Mouse (Mus musculus): ENCODE measurements around the gene Pip5k1c. TPM values are rescaled to one million over a fixed set of nuclear protein-coding genes. Genes with fewer than 3 reads are reported as not detected.
A peak's percentile ranks its signal among the peaks of the same experiment; 100 is the strongest.

Gene Pip5k1c
- polyA plus RNA-seq, 1 experiment from 2014 or later: 14.7 TPM

GRCm38 (mm10) chr10:81289278-81289677 lies 3.5 kb upstream of the Pip5k1c start:
- WGBS (ENCODE audit: insufficient replicate concordance): 7% methylated on average over 7 of the region's 7 CpGs
- Histone ChIP-seq H3K4me2 (ENCODE audit: low read depth, low read length) (peak overlapping the region; percentile 8; the same call in 1 of the 2 replicates), H3K9me3 (replicated peaks; ENCODE audit: control insufficient read depth, low read length) (no peaks in the 10 kb centered on the region), H3K9ac (ENCODE audit: low read depth, low read length) (no peak overlapping the region), H3K4me3 (ENCODE audit: low read depth, low read length) (no peak overlapping the region), H3K4me1 (ENCODE audit: control insufficient read depth, low read depth, low read length) (peaks cover 60% of the 10 kb centered on the region), H3K27me3 (ENCODE audit: control insufficient read depth, insufficient read depth, low read depth, low read length) (peaks cover 17% of the 10 kb centered on the region), H3K27ac (ENCODE audit: low read length) (no peak overlapping the region), H3K36me3 (ENCODE audit: control insufficient read depth, insufficient read depth) (no peaks in the 10 kb centered on the region)
- ATAC-seq (ENCODE audit: low read depth): no peak

GRCm38 (mm10) chr10:81289811-81290210 lies 3.0 kb upstream of the Pip5k1c start:
- WGBS (ENCODE audit: insufficient replicate concordance): 57% methylated on average over 14 of the region's 14 CpGs
- H3K4me1 ChIP-seq (ENCODE audit: control insufficient read depth, low read depth, low read length): peaks cover 65% of the 10 kb centered on the region
- peaks cover 12% of the 10 kb centered on the region for H3K27me3 ChIP-seq (ENCODE audit: control insufficient read depth, insufficient read depth, low read depth, low read length)
- H3K27ac ChIP-seq (ENCODE audit: low read length): no peak overlapping the region
- no peak for ATAC-seq (ENCODE audit: low read depth)
- H3K9ac ChIP-seq (ENCODE audit: low read depth, low read length): no peak overlapping the region
- H3K9me3 ChIP-seq (replicated peaks; ENCODE audit: control insufficient read depth, low read length): no peaks in the 10 kb centered on the region
- no peak overlapping the region for H3K4me3 ChIP-seq (ENCODE audit: low read depth, low read length)
- no peaks in the 10 kb centered on the region for H3K36me3 ChIP-seq (ENCODE audit: control insufficient read depth, insufficient read depth)
- H3K4me2 ChIP-seq (ENCODE audit: low read depth, low read length): no peak overlapping the region

GRCm38 (mm10) chr10:81290698-81291460 lies 1.9 kb upstream of the Pip5k1c start:
- Histone ChIP-seq H3K4me1 (ENCODE audit: control insufficient read depth, low read depth, low read length) (peaks cover 65% of the 10 kb centered on the region), H3K27ac (ENCODE audit: low read length) (peak overlapping the region; percentile 63), H3K9ac (ENCODE audit: low read depth, low read length) (no peak overlapping the region), H3K27me3 (ENCODE audit: control insufficient read depth, insufficient read depth, low read depth, low read length) (peaks cover 1% of the 10 kb centered on the region), H3K9me3 (replicated peaks; ENCODE audit: control insufficient read depth, low read length) (no peaks in the 10 kb centered on the region), H3K36me3 (ENCODE audit: control insufficient read depth, insufficient read depth) (no peaks in the 10 kb centered on the region), H3K4me3 (ENCODE audit: low read depth, low read length) (no peak overlapping the region), H3K4me2 (ENCODE audit: low read depth, low read length) (0 out of 2 replicates have a peak overlapping the region, but pooled peaks have one; percentile 3)
- WGBS (ENCODE audit: insufficient replicate concordance): 54% methylated on average over 24 of the region's 24 CpGs
- no peak for ATAC-seq (ENCODE audit: low read depth)

GRCm38 (mm10) chr10:81291511-81292104 lies 1.2 kb upstream of the Pip5k1c start, which contains the start of gene Tjp3:
Gene Tjp3 (minus strand): TSS chr10:81291581.
- Histone ChIP-seq H3K27ac (ENCODE audit: low read length) (peak within 1 kb of the TSS; percentile 63), H3K4me1 (ENCODE audit: control insufficient read depth, low read depth, low read length) (peaks cover 65% of the 10 kb centered on the region), H3K4me2 (ENCODE audit: low read depth, low read length) (peak within 1 kb of the TSS; percentile 29; the same call in 1 of the 2 replicates), H3K36me3 (ENCODE audit: control insufficient read depth, insufficient read depth) (no peaks in the 10 kb centered on the region), H3K27me3 (ENCODE audit: control insufficient read depth, insufficient read depth, low read depth, low read length) (no peaks in the 10 kb centered on the region; the same call in 1 of the 2 replicates), H3K9me3 (replicated peaks; ENCODE audit: control insufficient read depth, low read length) (no peaks in the 10 kb centered on the region), H3K9ac (ENCODE audit: low read depth, low read length) (no peak within 1 kb of the TSS), H3K4me3 (ENCODE audit: low read depth, low read length) (0 out of 2 replicates have a peak within 1 kb of the TSS, but pooled peaks have one; percentile 18)
- no peak for ATAC-seq (ENCODE audit: low read depth)
- WGBS (ENCODE audit: insufficient replicate concordance): 44% methylated on average over 9 of the region's 9 CpGs

- no peak for ATAC-seq (ENCODE audit: low read depth)
- Histone ChIP-seq H3K27ac (ENCODE audit: low read length) (peak overlapping the region; percentile 89), H3K9me3 (replicated peaks; ENCODE audit: control insufficient read depth, low read length) (no peaks in the 10 kb centered on the region), H3K36me3 (ENCODE audit: control insufficient read depth, insufficient read depth) (no peaks in the 10 kb centered on the region), H3K4me3 (ENCODE audit: low read depth, low read length) (peak overlapping the region; percentile 71), H3K27me3 (ENCODE audit: control insufficient read depth, insufficient read depth, low read depth, low read length) (no peaks in the 10 kb centered on the region; the same call in 1 of the 2 replicates), H3K4me1 (ENCODE audit: control insufficient read depth, low read depth, low read length) (peaks cover 79% of the 10 kb centered on the region), H3K4me2 (ENCODE audit: low read depth, low read length) (peak overlapping the region; percentile 97), H3K9ac (ENCODE audit: low read depth, low read length) (peak overlapping the region; percentile 86)
- 1% methylated on average over 25 of the region's 25 CpGs for WGBS (ENCODE audit: insufficient replicate concordance)
Measured at GRCm38 (mm10) chr10:81293334-81294030, 719 bp downstream of the Pip5k1c start.

GRCm38 (mm10) chr10:81294442-81294841 lies 1.7 kb downstream of the Pip5k1c start:
- H3K9ac ChIP-seq (ENCODE audit: low read depth, low read length): peak overlapping the region; percentile 86
- H3K27me3 ChIP-seq (ENCODE audit: control insufficient read depth, insufficient read depth, low read depth, low read length): no peaks in the 10 kb centered on the region; the same call in 1 of the 2 replicates
- 0 out of 2 replicates have a peak overlapping the region, but pooled peaks have one; percentile 5 for H3K27ac ChIP-seq (ENCODE audit: low read length)
- H3K4me3 ChIP-seq (ENCODE audit: low read depth, low read length): peak overlapping the region; percentile 71
- 28% methylated on average over 8 of the region's 8 CpGs for WGBS (ENCODE audit: insufficient replicate concordance)
- H3K4me2 ChIP-seq (ENCODE audit: low read depth, low read length): peak overlapping the region; percentile 97
- H3K4me1 ChIP-seq (ENCODE audit: control insufficient read depth, low read depth, low read length): peaks cover 83% of the 10 kb centered on the region
- H3K36me3 ChIP-seq (ENCODE audit: control insufficient read depth, insufficient read depth): no peaks in the 10 kb centered on the region
- H3K9me3 ChIP-seq (replicated peaks; ENCODE audit: control insufficient read depth, low read length): no peaks in the 10 kb centered on the region
- ATAC-seq (ENCODE audit: low read depth): no peak

- ATAC-seq (ENCODE audit: low read depth): no peak
- Histone ChIP-seq H3K27me3 (ENCODE audit: control insufficient read depth, insufficient read depth, low read depth, low read length) (no peaks in the 10 kb centered on the region), H3K4me1 (ENCODE audit: control insufficient read depth, low read depth, low read length) (peaks cover 84% of the 10 kb centered on the region), H3K9ac (ENCODE audit: low read depth, low read length) (no peak overlapping the region), H3K27ac (ENCODE audit: low read length) (no peak overlapping the region), H3K4me3 (ENCODE audit: low read depth, low read length) (no peak overlapping the region), H3K36me3 (ENCODE audit: control insufficient read depth, insufficient read depth) (no peaks in the 10 kb centered on the region), H3K9me3 (replicated peaks; ENCODE audit: control insufficient read depth, low read length) (no peaks in the 10 kb centered on the region), H3K4me2 (ENCODE audit: low read depth, low read length) (no peak overlapping the region)
- WGBS (ENCODE audit: insufficient replicate concordance): 72% methylated on average over 6 of the region's 6 CpGs
Measured at GRCm38 (mm10) chr10:81295185-81295584, 2.4 kb downstream of the Pip5k1c start.

GRCm38 (mm10) chr10:81297246-81297645 lies 4.5 kb downstream of the Pip5k1c start:
- Histone ChIP-seq H3K4me2 (ENCODE audit: low read depth, low read length) (0 out of 2 replicates have a peak overlapping the region, but pooled peaks have one; percentile 18), H3K9ac (ENCODE audit: low read depth, low read length) (peak overlapping the region; percentile 40; the same call in 1 of the 2 replicates)

More at GRCm38 (mm10) chr10:81297246-81297645, 4.5 kb downstream of the Pip5k1c start:
- Histone ChIP-seq H3K4me3 (ENCODE audit: low read depth, low read length) (no peak overlapping the region), H3K4me1 (ENCODE audit: control insufficient read depth, low read depth, low read length) (peaks cover 89% of the 10 kb centered on the region), H3K27me3 (ENCODE audit: control insufficient read depth, insufficient read depth, low read depth, low read length) (no peaks in the 10 kb centered on the region), H3K9me3 (replicated peaks; ENCODE audit: control insufficient read depth, low read length) (no peaks in the 10 kb centered on the region), H3K27ac (ENCODE audit: low read length) (peak overlapping the region; percentile 90), H3K36me3 (ENCODE audit: control insufficient read depth, insufficient read depth) (no peaks in the 10 kb centered on the region)
- WGBS (ENCODE audit: insufficient replicate concordance): 57% methylated on average over 6 of the region's 6 CpGs
- no peak for ATAC-seq (ENCODE audit: low read depth)

All from liver, embryonic 16.5 days (tissue).